Comparison of ENCODE assay signal across 1 mouse cellular context in the genomic region with DNA sequence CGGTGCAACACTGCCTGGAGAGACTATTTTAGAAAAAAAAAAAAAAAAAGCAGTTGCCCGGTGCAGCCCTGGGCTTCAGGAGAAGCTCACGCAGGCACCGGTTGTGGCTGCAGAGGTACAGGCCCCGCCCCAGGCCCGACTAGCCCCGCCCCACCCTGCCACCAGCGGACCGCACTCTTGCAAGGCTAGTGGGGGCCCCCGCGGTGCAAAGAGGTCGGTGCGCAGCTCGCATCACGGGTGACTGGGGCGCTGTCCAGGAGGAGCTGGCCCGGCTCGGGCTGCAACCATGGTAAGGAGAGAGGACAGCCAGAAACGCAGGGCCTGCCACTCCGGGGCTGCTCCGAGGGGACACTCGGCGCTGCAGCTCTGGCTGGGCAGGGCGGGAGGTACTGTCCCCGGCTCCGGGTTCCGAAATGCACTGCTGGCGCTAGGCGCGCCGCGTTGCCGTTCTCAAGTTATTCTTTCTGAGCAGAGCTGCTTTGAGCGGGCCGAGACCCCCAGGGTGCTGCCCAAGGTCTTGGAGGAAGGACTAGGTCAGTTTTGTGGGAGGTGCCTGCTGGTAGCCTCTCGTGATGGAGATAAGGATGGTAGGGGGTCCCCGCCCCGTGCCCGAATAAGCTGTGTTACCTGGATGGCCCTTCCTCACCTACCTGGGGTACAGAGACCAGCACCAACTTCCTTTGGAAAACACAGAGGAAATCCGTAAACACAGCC.
TF ChIP-seq lines count a peak whose summit lies in the region.

No protein-coding gene starts in this region.

TF ChIP-seq in MEL, 35 proteins besides CTCF, POLR2A, EP300 and RAD21 (continued from another document):
- TF ChIP-seq ZKSCAN1 (IDR thresholded peaks at IDR 0.05; ENCODE audit: low read depth, low read length) (no peak), USF1 (IDR thresholded peaks at IDR 0.05; ENCODE audit: low read depth, low read length) (no peak), MAZ (IDR thresholded peaks at IDR 0.05; ENCODE audit: low read depth, low read length) (peak; percentile 19; the same call in 1 of the 2 replicates), MAFK (IDR thresholded peaks at IDR 0.05; ENCODE audit: borderline replicate concordance, low read depth, low read length) (no peak), ZC3H11A (IDR thresholded peaks at IDR 0.05; ENCODE audit: low read depth, low read length) (no peak), MEF2A (IDR thresholded peaks at IDR 0.05; ENCODE audit: extremely low read depth, insufficient replicate concordance, low read depth, low read length, poor library complexity, severe bottlenecking) (no peak), TBP (IDR thresholded peaks at IDR 0.05; ENCODE audit: low read depth, low read length) (no peak), CHD2 (IDR thresholded peaks at IDR 0.05; ENCODE audit: low read length) (no peak), ZNF384 (IDR thresholded peaks at IDR 0.05; ENCODE audit: low read depth, low read length) (peak; percentile 80), SMC3 (IDR thresholded peaks at IDR 0.05; ENCODE audit: low read depth, low read length) (no peak), POLR2AphosphoS2 (IDR thresholded peaks at IDR 0.05; ENCODE audit: low read length) (no peak), GABPA (IDR thresholded peaks at IDR 0.05; ENCODE audit: low read depth, low read length) (no peak), NRF1 (IDR thresholded peaks at IDR 0.05; ENCODE audit: insufficient read depth, low read depth, low read length, poor library complexity, severe bottlenecking) (0 out of 2 replicates have a peak, but pooled peaks have one; percentile 20), NELFE (IDR thresholded peaks at IDR 0.05; ENCODE audit: low read depth, low read length) (0 out of 2 replicates have a peak, but pooled peaks have one; percentile 16), HCFC1 (IDR thresholded peaks at IDR 0.05; ENCODE audit: low read depth, low read length) (no peak)
